Comparison of ENCODE assay signal across 19 mouse cellular contexts in the genomic region with DNA sequence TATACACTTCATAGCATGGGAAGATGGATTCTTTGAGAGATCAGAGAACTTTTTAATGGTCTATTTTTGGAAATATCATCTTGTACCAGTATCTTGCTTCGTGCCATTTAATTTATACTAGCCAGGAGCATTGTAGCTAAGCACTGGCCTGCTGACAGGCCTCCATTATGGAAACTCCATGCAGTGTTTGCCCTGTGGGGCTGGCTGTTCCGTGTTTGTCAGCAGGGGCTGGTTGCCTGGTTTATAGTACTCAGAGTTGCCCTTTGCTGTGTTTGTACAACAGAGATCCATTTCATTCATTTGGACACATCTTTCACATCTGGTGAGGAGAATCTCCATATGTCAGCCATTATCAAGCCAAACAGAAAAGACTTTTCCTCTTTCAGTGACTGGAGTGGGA. TPM values are rescaled to one million over a fixed set of nuclear protein-coding genes. Genes with fewer than 3 reads are reported as not detected.
DNase-seq lines count a peak whose midpoint lies in the region; ATAC-seq and TF ChIP-seq lines count a peak whose summit lies in the region.
"Had no signal": no experiment of that assay in that cellular context is flagged by ENCODE, and none has a peak within 500 bp of the region (broad histone marks: within the 10 kb centered on the region; RNA-seq: fewer than 3 reads in every experiment).

No protein-coding gene starts in this region.

- no peaks in the 10 kb centered on the region for H3K27me3 ChIP-seq in heart, postnatal 0 days (ENCODE audit: control insufficient read depth, insufficient read depth, low read length)
- no peaks in the 10 kb centered on the region for H3K27me3 ChIP-seq in heart, adult 2 months (ENCODE audit: control insufficient read depth, insufficient read depth, low read length)
- no peaks in the 10 kb centered on the region for H3K27me3 ChIP-seq in midbrain, embryonic 14.5 days (ENCODE audit: control insufficient read depth, insufficient read depth, low read length)
- H3K27me3 ChIP-seq in midbrain, embryonic 16.5 days (ENCODE audit: control insufficient read depth, insufficient read depth, low read depth, low read length), result no peaks in the 10 kb centered on the region
- H3K27me3 ChIP-seq: CH12.LX; embryonic facial prominence, embryonic 12.5 days; hindbrain, embryonic 15.5 days; liver, embryonic 15.5 days; neural tube, embryonic 12.5 days had no signal

- H3K9me3 ChIP-seq in heart, postnatal 0 days (replicated peaks; ENCODE audit: control insufficient read depth, low read length), result no peaks in the 10 kb centered on the region
- no peaks in the 10 kb centered on the region for H3K9me3 ChIP-seq in midbrain, embryonic 14.5 days (ENCODE audit: control insufficient read depth, low read length)
- H3K9me3 ChIP-seq in midbrain, embryonic 16.5 days (replicated peaks; ENCODE audit: control insufficient read depth, low read length, poor library complexity, severe bottlenecking), result no peaks in the 10 kb centered on the region
- H3K9me3 ChIP-seq: embryonic facial prominence, embryonic 12.5 days; forebrain, embryonic 10.5 days; hindbrain, embryonic 15.5 days; liver, embryonic 15.5 days; neural tube, embryonic 12.5 days had no signal

- H3K4me2 ChIP-seq in heart, postnatal 0 days (ENCODE audit: low read depth, low read length), result no peak overlapping the region
- no peak overlapping the region for H3K4me2 ChIP-seq in midbrain, embryonic 14.5 days (ENCODE audit: low read length)
- H3K4me2 ChIP-seq in midbrain, embryonic 16.5 days (ENCODE audit: low read length), result no peak overlapping the region
- H3K4me2 ChIP-seq: embryonic facial prominence, embryonic 12.5 days; hindbrain, embryonic 15.5 days; liver, embryonic 15.5 days; neural tube, embryonic 12.5 days had no signal

- no peak for TF ChIP-seq EP300 in heart, postnatal 0 days (IDR thresholded peaks at IDR 0.05; ENCODE audit: low read depth)
- no peak for TF ChIP-seq EP300 in heart, adult 2 months (IDR thresholded peaks at IDR 0.05; ENCODE audit: insufficient read depth, low read depth, low read length)

- DNase-seq in adrenal gland, postnatal 10 days, result peak; percentile 26
- no peak for DNase-seq in adrenal gland, postnatal 25 days
- DNase-seq in heart, postnatal 0 days (ENCODE audit: low spot score), result no peak
- no peak for DNase-seq in heart, adult 2 months
- peak; percentile 31 for DNase-seq in midbrain, embryonic 14.5 days
- DNase-seq in right cerebral cortex, postnatal 10 days (ENCODE audit: low spot score in 2 of 2), result no peak
- DNase-seq in kidney, postnatal 4 days, result no peak
- DNase-seq: cerebellum, postnatal 36 days; gastrocnemius, postnatal 14 days; kidney, adult 8-10 months; left cerebral cortex, postnatal 4 days; thymus, adult 2 months had no signal

- TF ChIP-seq POLR2A in heart, adult 2 months (IDR thresholded peaks at IDR 0.05; ENCODE audit: insufficient read depth, low read depth, low read length), result no peak

- intact Hi-C loops in heart, adult 2 months (cut with DNase I), result no loop called here

- ATAC-seq in heart, postnatal 0 days (ENCODE audit: insufficient read depth, low read depth), result no peak
- ATAC-seq in midbrain, embryonic 14.5 days (ENCODE audit: low FRiP score, low TSS enrichment), result no peak
- ATAC-seq in midbrain, embryonic 16.5 days, result no peak; the same call in 1 of the 2 replicates

- peaks cover 17% of the 10 kb centered on the region for H3K79me2 ChIP-seq in heart, adult 2 months (replicated peaks; ENCODE audit: control insufficient read depth, insufficient read depth, low read length)

- H3K4me1 ChIP-seq in heart, postnatal 0 days (ENCODE audit: control insufficient read depth, insufficient read depth), result peaks cover 55% of the 10 kb centered on the region
- H3K4me1 ChIP-seq in heart, adult 2 months (ENCODE audit: control insufficient read depth, insufficient read depth, low read length), result peaks cover 10% of the 10 kb centered on the region
- H3K4me1 ChIP-seq in midbrain, embryonic 14.5 days (ENCODE audit: control insufficient read depth, insufficient read depth, low read length), result peaks cover 3% of the 10 kb centered on the region; the same call in 1 of the 2 replicates
- H3K4me1 ChIP-seq in midbrain, embryonic 16.5 days (ENCODE audit: control insufficient read depth, insufficient read depth, low read length), result peaks cover 12% of the 10 kb centered on the region

- H3K9ac ChIP-seq in heart, postnatal 0 days (replicated peaks; ENCODE audit: low read depth, low read length), result no peak overlapping the region
- H3K9ac ChIP-seq in heart, adult 2 months (ENCODE audit: low read depth, low read length), result no peak overlapping the region
- 0 out of 2 replicates have a peak overlapping the region, but pooled peaks have one; percentile 13 for H3K9ac ChIP-seq in midbrain, embryonic 14.5 days (replicated peaks; ENCODE audit: low read length)
- no peak overlapping the region for H3K9ac ChIP-seq in midbrain, embryonic 16.5 days (ENCODE audit: low read depth, low read length)
- H3K9ac ChIP-seq: embryonic facial prominence, embryonic 12.5 days; hindbrain, embryonic 15.5 days; liver, embryonic 15.5 days; neural tube, embryonic 12.5 days had no signal

- TF ChIP-seq CTCF in heart, postnatal 0 days (IDR thresholded peaks at IDR 0.05; ENCODE audit: low read depth), result no peak
- no peak for TF ChIP-seq CTCF in heart, adult 2 months (IDR thresholded peaks at IDR 0.05)

- H3K27ac ChIP-seq in heart, postnatal 0 days (ENCODE audit: low read depth), result peak overlapping the region; percentile 47
- no peak overlapping the region for H3K27ac ChIP-seq in heart, adult 2 months
- H3K27ac ChIP-seq in midbrain, embryonic 14.5 days (replicated peaks; ENCODE audit: low read depth, low read length), result no peak overlapping the region
- H3K27ac ChIP-seq in midbrain, embryonic 16.5 days (ENCODE audit: low read length), result no peak overlapping the region
- H3K27ac ChIP-seq: embryonic facial prominence, embryonic 12.5 days; forebrain, embryonic 10.5 days; hindbrain, embryonic 15.5 days; liver, embryonic 15.5 days; neural tube, embryonic 12.5 days had no signal

- H3K4me3 ChIP-seq in heart, postnatal 0 days (ENCODE audit: low read depth, low read length), result no peak overlapping the region
- H3K4me3 ChIP-seq in heart, adult 2 months, result no peak overlapping the region
- no peak overlapping the region for H3K4me3 ChIP-seq in midbrain, embryonic 14.5 days (replicated peaks; ENCODE audit: low read depth, low read length)
- H3K4me3 ChIP-seq in midbrain, embryonic 16.5 days (ENCODE audit: low read depth, low read length), result no peak overlapping the region
- H3K4me3 ChIP-seq: embryonic facial prominence, embryonic 12.5 days; forebrain, embryonic 10.5 days; hindbrain, embryonic 15.5 days; liver, embryonic 15.5 days; neural tube, embryonic 12.5 days had no signal

- WGBS in heart, postnatal 0 days, result 19% methylated on average over 2 of the region's 2 CpGs
- WGBS in heart, adult 2 months, result 38% methylated on average over 2 of the region's 2 CpGs
- WGBS in midbrain, embryonic 14.5 days, result 44% methylated on average over 2 of the region's 2 CpGs
- 45% methylated on average over 2 of the region's 2 CpGs for WGBS in midbrain, embryonic 16.5 days

- no peaks in the 10 kb centered on the region; the same call in 1 of the 2 replicates for H3K36me3 ChIP-seq in heart, postnatal 0 days (replicated peaks; ENCODE audit: control insufficient read depth, insufficient read depth, low read length)
- H3K36me3 ChIP-seq in heart, adult 2 months (ENCODE audit: control insufficient read depth, insufficient read depth, low read length), result peaks cover 29% of the 10 kb centered on the region
- H3K36me3 ChIP-seq in midbrain, embryonic 14.5 days (ENCODE audit: control insufficient read depth, insufficient read depth, low read length), result no peaks in the 10 kb centered on the region
- H3K36me3 ChIP-seq in midbrain, embryonic 16.5 days (ENCODE audit: control insufficient read depth, insufficient read depth, low read length), result no peaks in the 10 kb centered on the region
- H3K36me3 ChIP-seq: embryonic facial prominence, embryonic 12.5 days; forebrain, embryonic 10.5 days; hindbrain, embryonic 15.5 days; liver, embryonic 15.5 days; neural tube, embryonic 12.5 days had no signal

RNA-seq across cellular contexts. Expression of gene Stk38l, which starts 6.9 kb away (rescaled TPM):
- total RNA-seq in adrenal gland, postnatal 10 days (2021), result 10 to 100 TPM; 13.3 to 17.6 TPM
- 20.8 and 26.9 TPM in 2 replicates for total RNA-seq in adrenal gland, postnatal 25 days (2021)
- total RNA-seq in heart, postnatal 0 days (2014; rRNA removed; ENCODE audit: low replicate concordance), result 9.9 and 13.4 TPM in 2 replicates
- polyA plus RNA-seq in heart, postnatal 0 days (2015; fragmentation: Nextera tagmentation; extraction: Ambion mirVana), result 17.7 and 20.5 TPM in 2 replicates
- 10 to 100 TPM; 13.9 to 14.4 TPM for total RNA-seq in heart, adult 2 months (2021)
- 3.1 and 8.0 TPM in 2 replicates for polyA plus RNA-seq in heart, adult 2 months (2012; rRNA removed)
- 16.1 and 20.2 TPM in 2 replicates for polyA plus RNA-seq in midbrain, embryonic 14.5 days (2014; fragmentation: Nextera tagmentation; extraction: Ambion mirVana)
- 14.4 and 15.8 TPM in 2 replicates for polyA plus RNA-seq in midbrain, embryonic 16.5 days (2015; fragmentation: Nextera tagmentation; extraction: Ambion mirVana)

Comparison
In these comparisons a context has a peak if more than half of its experiments do, and no peak if none do; other contexts are left out.
1. DNase-seq: peak in adrenal gland, postnatal 10 days (single experiment) and midbrain, embryonic 14.5 days (single experiment); none in adrenal gland, postnatal 25 days (single experiment), heart, postnatal 0 days (single experiment), heart, adult 2 months (0 of 2), right cerebral cortex, postnatal 10 days (0 of 2) and kidney, postnatal 4 days (0 of 2).